Mouse (Mus musculus) G1E-ER4 (cell line): Measurements from ENCODE around the gene Adgrv1. TPM values are rescaled to one million over a fixed set of nuclear protein-coding genes. Genes with fewer than 3 reads are reported as not detected.

Experiments used
- GATA1 ChIP-seq: IDR thresholded peaks from one replicate; pipeline ENCODE4 v1.8.0; 2012; ENCODE audit warnings: low read length, inconsistent platforms
- polyA plus RNA-seq: library from polyadenylated mRNA; stranded (reverse); fragments of >175 nt; gene quantifications from 2 replicates; pipeline ENCODE4 v1.2.3, GENCODE M21; 2012

Gene Adgrv1
- polyA plus RNA-seq, 1 experiment, result not detected

DNA sequence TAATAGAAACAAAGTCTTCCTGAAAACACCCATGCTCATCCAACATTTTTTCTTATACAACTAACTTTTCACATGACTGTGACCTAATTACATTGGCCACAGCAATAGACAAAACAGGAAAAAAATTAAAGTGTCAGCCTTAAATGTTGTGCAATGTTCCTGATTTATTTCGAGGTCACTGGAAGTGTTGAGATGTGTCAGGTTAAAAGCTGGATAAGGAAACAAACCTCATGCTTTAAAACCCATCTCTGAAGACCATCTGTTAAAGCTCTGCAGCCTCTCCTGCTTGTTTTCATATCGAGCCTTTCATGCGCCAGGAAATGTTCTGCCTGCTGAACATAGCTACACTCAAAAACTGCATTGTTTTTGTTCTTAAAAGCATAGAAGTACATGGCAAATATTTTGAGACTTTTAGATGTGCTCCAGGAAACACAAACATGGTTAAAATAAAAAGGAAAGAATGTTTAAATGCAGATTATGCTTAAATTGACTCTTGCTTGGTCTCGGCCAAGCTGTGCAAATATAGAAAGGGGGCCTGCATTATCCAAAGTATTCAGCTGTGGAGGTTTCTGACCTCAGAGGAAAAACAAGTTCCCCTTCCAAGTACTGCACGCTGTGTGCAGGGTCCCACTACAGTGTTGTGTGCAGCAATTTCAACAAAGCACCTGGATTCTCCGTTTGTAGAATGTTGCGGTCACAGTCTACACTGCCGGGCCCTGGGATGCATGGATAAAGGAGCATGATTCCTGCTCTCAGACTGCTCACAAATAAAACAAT is 524.2 kb downstream of the Adgrv1 start:
- TF ChIP-seq GATA1, result no peak

DNA sequence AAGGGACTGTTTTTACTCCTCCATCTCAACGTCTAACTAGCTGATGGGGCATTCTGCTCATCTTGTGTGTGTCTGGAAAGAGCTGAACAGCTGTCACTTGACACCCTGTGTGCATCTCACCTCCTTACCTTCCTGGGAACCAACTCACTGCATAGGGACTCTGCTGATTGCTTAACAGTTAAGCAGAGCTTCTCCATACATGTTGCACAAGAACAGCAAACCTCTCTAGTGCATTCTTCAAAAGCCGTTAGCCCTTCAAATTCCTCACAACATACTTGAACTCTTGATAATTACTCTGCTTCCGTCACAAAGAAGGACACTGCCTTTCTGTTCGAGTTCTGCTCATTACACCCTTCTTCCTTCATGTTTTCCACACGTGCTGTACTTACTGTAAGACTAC is 525.5 kb downstream of the Adgrv1 start:
- no peak for TF ChIP-seq GATA1

DNA sequence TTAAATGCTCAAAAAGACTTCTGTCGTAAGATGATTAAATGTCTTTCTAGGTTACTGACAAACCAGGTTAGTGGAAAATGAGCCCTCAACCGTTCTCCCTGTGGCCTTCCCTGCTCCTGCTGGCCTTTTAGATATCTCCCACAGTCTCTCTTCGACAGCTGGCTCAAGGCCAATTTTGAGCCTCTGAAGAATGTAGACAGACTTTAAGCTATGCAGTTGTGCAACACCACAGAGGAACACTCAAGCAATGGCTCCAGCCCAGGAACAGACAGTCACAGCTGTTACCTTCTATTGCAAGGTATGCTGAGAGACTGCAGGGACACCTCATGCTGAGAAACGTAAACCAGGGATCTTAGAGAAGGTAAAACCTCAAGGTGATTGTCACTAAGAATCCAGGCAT is 529.2 kb downstream of the Adgrv1 start:
- no peak for TF ChIP-seq GATA1

DNA sequence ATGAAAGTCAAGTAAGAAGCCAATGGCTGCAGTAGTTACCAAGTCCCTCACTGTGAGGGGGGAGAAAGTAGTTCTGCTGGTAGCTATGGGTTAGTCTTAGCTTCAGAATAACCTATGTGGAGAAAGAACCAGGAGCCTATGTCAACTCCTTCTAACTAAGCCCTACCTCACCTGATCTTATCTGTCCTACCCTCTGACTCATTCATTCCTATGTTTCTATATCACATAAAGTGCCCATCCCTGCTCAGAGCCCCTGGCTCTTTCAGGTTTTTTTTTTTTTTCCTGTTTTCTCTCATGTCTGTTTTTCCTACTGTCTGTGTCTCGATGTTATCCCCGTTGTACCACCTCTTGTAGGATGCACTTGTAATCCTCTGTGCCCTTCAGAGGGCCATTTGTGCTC is 536.5 kb downstream of the Adgrv1 start:
- TF ChIP-seq GATA1, result no peak

DNA sequence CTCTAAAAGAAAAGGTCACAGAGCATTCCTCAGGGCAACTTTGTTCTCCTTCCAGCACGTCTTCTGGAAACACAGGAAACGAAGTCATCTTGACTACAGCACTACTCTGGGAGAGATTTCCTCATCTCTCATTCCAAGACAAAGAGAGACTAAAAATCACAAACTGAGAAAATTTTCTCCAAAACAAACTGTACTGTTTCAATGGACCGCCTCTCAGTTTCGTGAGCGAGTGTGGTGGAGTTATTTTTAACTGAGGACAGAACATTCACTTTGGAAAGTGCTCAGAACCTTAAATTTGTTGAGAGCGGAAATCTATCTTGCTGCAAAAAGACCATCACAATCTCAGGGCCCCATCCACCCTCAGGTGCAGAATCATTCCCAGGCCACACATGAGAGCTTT is 538.4 kb downstream of the Adgrv1 start:
- no peak for TF ChIP-seq GATA1

DNA sequence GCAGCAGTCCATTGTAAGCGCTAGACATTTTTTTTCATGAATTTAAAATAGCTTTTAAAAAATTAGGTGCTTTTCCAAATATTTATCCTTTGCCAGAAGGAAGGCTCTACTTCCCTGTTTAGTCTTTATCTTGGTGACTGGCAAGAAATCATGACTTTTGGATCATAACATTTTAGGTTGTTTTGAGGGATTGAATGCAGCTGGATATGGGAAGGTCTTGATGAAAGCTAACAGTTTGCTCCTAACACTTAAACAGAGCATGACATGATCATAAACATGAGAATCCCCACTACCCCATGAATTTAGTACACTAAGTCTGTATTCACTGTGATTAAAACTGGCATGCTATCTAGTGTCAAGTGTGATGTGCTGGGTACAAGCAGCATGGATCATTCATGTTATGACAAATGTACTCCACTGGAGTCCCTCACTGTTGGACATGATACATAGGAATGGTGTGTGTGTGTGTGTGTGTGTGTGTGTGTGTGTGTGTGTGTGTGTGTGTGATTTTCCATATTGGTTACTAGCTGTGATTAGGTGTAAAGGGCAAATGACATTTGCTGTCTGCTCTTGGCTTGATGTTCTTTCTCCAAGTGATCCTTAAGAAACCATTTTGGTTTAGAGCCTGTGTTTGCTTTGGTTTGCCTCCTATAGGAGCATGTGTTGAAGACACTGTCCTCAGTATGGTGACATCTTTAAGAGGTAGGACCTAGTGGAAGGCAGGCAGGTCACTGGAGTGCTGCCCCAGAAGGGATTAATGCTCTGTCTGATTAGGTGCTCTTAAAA is 542.7 kb downstream of the Adgrv1 start:
- TF ChIP-seq GATA1, result no peak

DNA sequence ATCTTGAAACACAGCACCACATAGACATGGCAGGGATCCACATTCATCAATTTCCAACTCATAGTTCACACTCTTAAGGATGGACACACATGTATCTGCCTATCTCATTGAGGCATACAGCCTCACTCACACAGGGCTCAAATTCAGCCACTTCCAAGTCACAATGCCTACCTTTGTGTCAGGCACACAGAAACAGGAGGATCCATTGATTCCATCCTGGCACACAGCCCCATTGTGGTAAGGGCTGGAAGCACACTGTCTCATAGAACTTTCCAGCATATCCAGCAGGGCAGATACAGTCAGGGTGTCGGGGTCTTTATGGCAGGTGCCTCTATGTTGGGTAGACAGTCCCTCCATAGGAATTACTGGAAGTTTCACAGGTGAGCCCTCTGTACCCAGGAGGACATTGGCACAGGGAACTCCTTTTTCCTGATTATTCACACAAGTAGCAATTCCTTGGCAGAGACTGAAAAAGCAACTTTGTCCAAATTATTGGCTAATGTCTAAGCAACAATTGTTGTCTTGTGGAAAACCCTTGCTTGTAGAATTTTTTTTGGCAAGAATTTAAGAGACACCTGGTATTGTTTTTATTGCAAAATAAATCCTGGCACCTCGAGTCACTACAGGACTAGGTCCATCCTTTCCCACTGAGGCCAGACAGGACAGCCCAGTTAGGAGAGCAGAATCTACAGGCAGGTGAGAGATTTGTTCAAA is 545.8 kb downstream of the Adgrv1 start:
- TF ChIP-seq GATA1, result no peak

DNA sequence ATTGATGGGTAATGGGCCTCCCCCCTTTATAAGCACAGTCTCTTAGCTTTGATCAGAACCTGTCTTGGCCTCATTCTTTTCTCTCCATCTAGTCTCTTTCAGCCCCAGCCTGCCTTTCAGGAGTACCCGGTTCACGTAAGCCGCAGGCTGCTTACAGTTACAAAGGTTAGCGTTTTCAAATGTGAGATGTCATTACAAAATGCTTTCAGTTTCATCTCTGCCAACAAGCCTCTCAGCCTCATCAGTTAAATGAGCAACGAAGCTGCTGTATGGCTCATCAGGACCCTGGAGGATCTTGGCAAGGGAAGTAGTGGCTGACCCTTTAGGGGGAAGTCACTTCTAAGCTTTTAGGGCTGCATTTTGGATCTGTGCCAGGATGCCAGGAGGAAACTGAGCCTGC is 560.7 kb downstream of the Adgrv1 start:
- TF ChIP-seq GATA1, result no peak

DNA sequence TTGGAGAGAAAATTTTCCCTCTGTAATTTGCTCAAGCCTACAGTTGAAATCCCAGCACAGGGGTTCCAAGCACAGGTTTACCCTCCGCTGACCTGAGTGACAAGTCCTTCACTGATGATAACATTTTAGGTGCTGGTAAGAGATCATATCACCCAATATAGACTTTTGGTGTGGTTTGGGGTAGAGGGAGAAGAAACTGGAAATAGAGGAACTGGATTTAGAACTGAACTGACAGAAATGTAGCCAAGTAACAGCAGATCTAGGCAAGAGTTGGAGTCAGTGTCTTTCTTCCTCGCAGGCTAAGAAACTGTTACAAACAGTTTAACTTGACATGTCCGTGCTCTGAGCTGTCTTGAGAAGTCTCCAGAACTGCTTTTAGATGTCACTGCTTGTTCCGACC is 581.5 kb downstream of the Adgrv1 start:
- TF ChIP-seq GATA1, result no peak

DNA sequence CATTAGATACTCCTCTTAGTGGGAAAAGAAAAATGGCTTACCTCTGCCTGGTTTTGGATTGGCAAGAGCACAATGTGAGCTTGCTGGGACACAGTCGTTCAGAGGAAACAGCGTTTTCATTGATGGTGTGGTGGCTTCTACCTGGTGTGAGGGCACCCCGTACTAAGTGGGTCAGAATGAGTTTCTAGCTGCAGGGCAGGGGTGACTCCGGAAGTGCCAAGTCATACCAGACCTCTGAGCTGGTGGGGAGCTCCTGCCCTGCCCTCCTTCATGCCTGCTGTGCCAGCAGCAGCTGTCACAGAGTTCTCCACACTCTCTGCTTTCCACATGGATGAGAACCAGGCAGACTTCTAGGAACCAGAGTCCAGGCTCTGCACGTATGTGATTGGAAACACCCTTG is 582.0 kb downstream of the Adgrv1 start:
- TF ChIP-seq GATA1, result no peak

DNA sequence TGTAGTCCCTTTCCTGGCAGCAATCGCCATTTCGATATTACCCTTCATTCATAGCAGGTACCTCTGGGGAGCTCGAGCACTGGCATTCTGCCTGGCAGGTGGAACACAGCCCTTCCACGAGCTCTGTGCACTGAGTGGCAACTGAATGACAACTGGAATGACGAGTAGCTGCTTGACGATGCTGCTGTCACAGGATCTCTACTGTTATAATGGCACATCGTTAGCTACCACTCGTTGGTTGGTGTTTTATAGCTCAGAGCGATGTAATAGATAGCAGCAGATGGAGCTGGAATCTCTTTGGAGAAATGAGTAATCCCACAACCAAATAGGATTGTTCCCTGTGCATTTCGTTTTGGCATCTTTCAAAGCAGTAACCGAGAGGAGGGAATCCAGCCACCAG is 587.6 kb downstream of the Adgrv1 start:
- no peak for TF ChIP-seq GATA1

Other genes with a start within 250 kb of the Adgrv1 start
- gene Lysmd3, start 24.5 kb upstream of the Adgrv1 start, polyA plus RNA-seq, result 3.3 and 4.3 TPM in 2 replicates
- gene Polr3g, start 77.9 kb upstream of the Adgrv1 start, polyA plus RNA-seq, result 0.83 and 1.6 TPM in 2 replicates
- gene Mblac2, start 78.2 kb upstream of the Adgrv1 start, polyA plus RNA-seq, result 1.0 and 1.7 TPM in 2 replicates
- gene Cetn3, start 149.9 kb upstream of the Adgrv1 start, polyA plus RNA-seq, result 4.5 and 6.5 TPM in 2 replicates